Mouse (Mus musculus): ENCODE measurements around the gene Zfp518a. TPM values are rescaled to one million over a fixed set of nuclear protein-coding genes. Genes with fewer than 3 reads are reported as not detected.

The Zfp518a gene
- total RNA-seq (2021): 10 to 100 TPM in 1 of 2 experiments, 1 to 10 TPM in 1; 8.5 to 10.9 TPM

- intact Hi-C loops (cut with DNase I): loop anchor here (1.0 to 2.0 kb wide), 2 partner anchors 21 to 64 kb away; partner anchors contain the start of gene Ccnj
- DNase-seq: peak; percentile 93 to 94
These were observed at the start of gene Zfp518a for GRCm38 (mm10) chr19:40894519-40895392. TSS of gene Zfp518a (plus strand) at chr19:40894705.

GRCm38 (mm10) chr19:40844731-40845130, 49.8 kb upstream of the Zfp518a start:
- DNase-seq: no peak
- intact Hi-C loops (cut with DNase I): loop anchor here (10.0 kb wide), 1 partner anchor 260 kb away; the partner anchor contains the start of gene Aldh18a1

GRCm38 (mm10) chr19:40849391-40849790, 45.1 kb upstream of the Zfp518a start:
- DNase-seq: no peak

GRCm38 (mm10) chr19:40859555-40859954, 35.0 kb upstream of the Zfp518a start:
- DNase-seq: peak; percentile 63 to 67

More at GRCm38 (mm10) chr19:40849391-40849790, 45.1 kb upstream of the Zfp518a start:
- intact Hi-C loops (cut with DNase I): loop anchor here (10.0 kb wide), 1 partner anchor 265 kb away; the partner anchor contains the start of gene Aldh18a1

GRCm38 (mm10) chr19:40868284-40868683, 26.2 kb upstream of the Zfp518a start:
- intact Hi-C loops (cut with DNase I): no loop called here
- DNase-seq: no peak

More at GRCm38 (mm10) chr19:40859555-40859954, 35.0 kb upstream of the Zfp518a start:
- intact Hi-C loops (cut with DNase I): no loop called here

- intact Hi-C loops (cut with DNase I): loop anchor here (5.0 kb wide), 1 partner anchor 37 kb away; the partner anchor contains the start of gene Ccnj
- DNase-seq: no peak
These were observed 24.9 kb upstream of the Zfp518a start for GRCm38 (mm10) chr19:40869425-40870105.

- DNase-seq: peak; percentile 87 to 95
- intact Hi-C loops (cut with DNase I): loop anchor here (1.0 to 5.0 kb wide), 2 partner anchors 21 to 41 kb away; partner anchors contain the start of genes Ccnj and Zfp518a
These were observed 21.4 kb upstream of the Zfp518a start for GRCm38 (mm10) chr19:40872955-40873665.

- intact Hi-C loops (cut with DNase I): no loop called here
- DNase-seq: no peak
These were observed 12.8 kb upstream of the Zfp518a start for GRCm38 (mm10) chr19:40881700-40882099.

GRCm38 (mm10) chr19:40888887-40889286, 5.6 kb upstream of the Zfp518a start:
- intact Hi-C loops (cut with DNase I): no loop called here
- no peak for DNase-seq

- intact Hi-C loops (cut with DNase I): loop anchor here (1.0 to 2.0 kb wide), 2 partner anchors 21 to 63 kb away; partner anchors contain the start of gene Ccnj
- DNase-seq: no peak
These were observed 416 bp upstream of the Zfp518a start for GRCm38 (mm10) chr19:40894071-40894506.

- intact Hi-C loops (cut with DNase I): loop anchor here (2.0 kb wide), 1 partner anchor 65 kb away; the partner anchor contains the start of gene Ccnj
- DNase-seq: no peak
These were observed 843 bp downstream of the Zfp518a start for GRCm38 (mm10) chr19:40895393-40895703.

- no peak for DNase-seq
- intact Hi-C loops (cut with DNase I): no loop called here
These were observed 37.3 kb downstream of the Zfp518a start for GRCm38 (mm10) chr19:40931581-40932369.

- no peak for DNase-seq
- intact Hi-C loops (cut with DNase I): no loop called here
These were observed 40.9 kb downstream of the Zfp518a start for GRCm38 (mm10) chr19:40935376-40935775.

GRCm38 (mm10) chr19:40936038-40936437, 41.5 kb downstream of the Zfp518a start:
- intact Hi-C loops (cut with DNase I): no loop called here
- no peak for DNase-seq

GRCm38 (mm10) chr19:40943552-40943951, 49.0 kb downstream of the Zfp518a start:
- no peak for DNase-seq

GRCm38 (mm10) chr19:40946937-40947577, 52.6 kb downstream of the Zfp518a start:
- no peak for DNase-seq

More at GRCm38 (mm10) chr19:40943552-40943951, 49.0 kb downstream of the Zfp518a start:
- intact Hi-C loops (cut with DNase I): no loop called here

GRCm38 (mm10) chr19:40958981-40959380, 64.5 kb downstream of the Zfp518a start:
- intact Hi-C loops (cut with DNase I): no loop called here
- no peak for DNase-seq

More at GRCm38 (mm10) chr19:40946937-40947577, 52.6 kb downstream of the Zfp518a start:
- intact Hi-C loops (cut with DNase I): no loop called here

- intact Hi-C loops (cut with DNase I): loop anchor here (2.0 kb wide), 1 partner anchor 54 kb away; no protein-coding TSS in a partner anchor
- DNase-seq: peak; percentile 37 to 66
These were observed 68.5 kb downstream of the Zfp518a start for GRCm38 (mm10) chr19:40962988-40963387.

- intact Hi-C loops (cut with DNase I): no loop called here
- no peak for DNase-seq
These were observed 69.9 kb downstream of the Zfp518a start for GRCm38 (mm10) chr19:40964367-40964891.
